Mouse (Mus musculus) skeletal muscle tissue, postnatal 0 days (tissue): ENCODE results near the gene Eif4a2. TPM values are rescaled to one million over a fixed set of nuclear protein-coding genes. Genes with fewer than 3 reads are reported as not detected.

Source experiments
- microRNA-seq, 2 experiments: library from miRNA; unstranded; fragments of <30 nt; microRNA quantifications; one replicate each; pipeline ENCODE4; 2016
- polyA plus RNA-seq: library from polyadenylated mRNA; unstranded; fragments of >200 nt; fragmentation: Nextera tagmentation; extraction: Ambion mirVana; gene quantifications from 2 replicates; pipeline ENCODE4 v1.2.1, GENCODE M21; 2015

Gene Eif4a2
- 135 and 147 TPM in 2 replicates for polyA plus RNA-seq

DNA sequence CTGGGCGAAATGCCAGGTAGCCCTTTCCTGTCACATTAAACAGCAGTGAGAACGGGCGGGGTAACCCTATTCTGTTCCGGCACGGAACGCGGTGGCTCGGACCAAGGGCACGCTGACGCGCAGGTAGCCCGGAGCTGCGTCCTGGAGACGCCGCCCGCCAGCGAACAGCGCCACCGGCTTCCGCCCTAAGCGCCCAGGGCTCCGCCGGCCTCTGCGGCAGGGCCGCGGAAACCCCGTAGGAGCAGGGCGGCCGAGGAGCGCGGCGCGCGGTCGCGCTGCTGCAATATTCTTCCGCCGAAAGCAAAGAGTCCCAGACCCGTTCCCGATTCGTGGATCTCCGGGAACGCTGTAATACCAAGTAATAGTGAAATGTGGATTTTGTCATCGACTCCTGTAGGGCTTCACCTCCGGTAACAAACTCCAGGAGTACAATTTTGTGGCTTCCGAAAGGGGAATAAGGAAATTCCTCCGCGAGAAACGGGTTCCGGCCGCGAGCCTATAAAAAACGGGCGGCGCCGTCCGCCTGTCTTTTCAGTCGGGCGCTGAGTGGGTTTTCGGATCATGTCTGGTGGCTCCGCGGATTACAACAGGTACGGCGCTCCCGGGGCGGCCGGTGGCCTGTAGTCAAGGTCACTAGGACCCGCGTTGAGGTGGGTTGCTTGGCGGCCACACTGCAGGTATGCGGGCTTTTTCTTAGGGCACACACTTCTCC, at the start of gene Eif4a2:
Gene Eif4a2, plus strand, starts transcription at position 214 of the 712 bp plus-strand sequence.

GRCm38 (mm10) chr16:23057668-23058447, 49.4 kb upstream of the Eif4a2 start, which contains the start of gene Kng1:
Gene Kng1, plus strand, starts transcription at chr16:23057865.

DNA sequence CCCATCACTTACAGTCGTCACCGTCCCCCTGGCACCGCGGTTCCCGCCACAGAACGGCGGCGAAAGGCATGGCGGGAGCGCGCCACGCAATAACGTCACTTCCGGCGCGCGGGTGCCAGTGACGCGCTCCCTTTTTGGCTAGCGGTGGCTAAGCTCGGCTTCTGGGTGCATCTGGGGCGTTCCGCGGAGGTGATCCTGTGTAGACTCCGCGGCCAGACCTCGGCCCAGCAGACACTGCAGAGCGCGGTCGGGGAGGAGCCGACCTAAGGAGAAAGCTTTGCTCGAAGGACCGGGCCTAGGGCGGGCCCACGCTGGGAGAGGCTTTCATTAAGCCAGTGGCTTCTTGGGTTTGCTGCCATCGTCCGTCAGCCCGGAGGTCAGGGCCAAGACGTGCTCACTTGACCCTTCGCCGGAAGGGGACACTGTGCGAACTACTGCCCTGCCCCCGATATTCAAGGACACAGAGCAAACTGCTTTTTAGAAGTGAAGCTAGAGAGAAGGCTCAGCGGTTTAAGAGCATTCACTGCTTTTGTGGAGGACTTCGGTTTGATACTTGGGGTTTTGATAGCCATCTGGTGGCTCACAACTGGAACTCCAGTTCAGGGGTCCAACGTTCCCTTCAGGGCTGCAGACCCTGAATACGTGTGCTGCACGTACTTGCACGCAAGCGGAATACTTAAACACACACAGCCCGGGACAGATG, 20.6 kb downstream of the Eif4a2 start, which contains the start of gene Rfc4:
Gene Rfc4, minus strand, starts transcription at position 65 of the 703 bp plus-strand sequence.

GRCm38 (mm10) chr16:23146280-23146679, 39.0 kb downstream of the Eif4a2 start, which contains the start of gene Adipoq:
Gene Adipoq, plus strand, starts transcription at chr16:23146536.

Small RNA genes lying within 50 kb of the gene (microRNA-seq; reads per million reads assigned to microRNA genes)
- 0 reads per million in 2 experiments for gene Gm49346

Other genes with a start within 250 kb of the Eif4a2 start
- 8.3 and 8.9 TPM in 2 replicates for gene Tbccd1, start 249.8 kb upstream of the Eif4a2 start, polyA plus RNA-seq
- gene Dnajb11, start 249.6 kb upstream of the Eif4a2 start, polyA plus RNA-seq = 31.7 and 44.3 TPM in 2 replicates
- 7.3 and 12.2 TPM in 2 replicates for gene Ahsg, start 216.2 kb upstream of the Eif4a2 start, polyA plus RNA-seq
- gene Fetub, start 189.1 kb upstream of the Eif4a2 start, polyA plus RNA-seq = 0.15 and 0.19 TPM in 2 replicates
- gene Hrg, start 156.4 kb upstream of the Eif4a2 start, polyA plus RNA-seq = 0.17 and 0.27 TPM in 2 replicates
- gene Kng2, start 78.0 kb upstream of the Eif4a2 start, polyA plus RNA-seq = 0.32 and 0.46 TPM in 2 replicates
- 1.3 and 2.8 TPM in 2 replicates for gene Kng1, start 49.6 kb upstream of the Eif4a2 start, polyA plus RNA-seq
- gene Rfc4, start 20.3 kb downstream of the Eif4a2 start, polyA plus RNA-seq = 26.1 and 28.1 TPM in 2 replicates
- gene Adipoq, start 39.1 kb downstream of the Eif4a2 start, polyA plus RNA-seq = 44.5 and 447 TPM in 2 replicates
- gene St6gal1, start 117.3 kb downstream of the Eif4a2 start, polyA plus RNA-seq = 8.4 and 10.4 TPM in 2 replicates